Mouse (Mus musculus) heart, postnatal 0 days (tissue): ENCODE results near the gene Pllp. TPM values are rescaled to one million over a fixed set of nuclear protein-coding genes. Genes with fewer than 3 reads are reported as not detected.

Source experiments
- ATAC-seq: fragments of 200-750 bp; cut with Nextera tagmentation; 2 replicates; pipeline ENCODE4 v1.8.0; 2017; ENCODE audit warnings: low read depth, moderate number of reproducible peaks, moderate library complexity; ENCODE audit not compliant: insufficient read depth
- DNase-seq: peaks from one replicate; pipeline ENCODE4 v3.0.0-alpha.2; 2016; ENCODE audit warnings: low spot score
- H3K27ac ChIP-seq: fragments of 300-500 bp; sonication (generic); 2 replicates; pipeline ENCODE4 v1.5.1; 2014; ENCODE audit warnings: low read depth, mild to moderate bottlenecking
- H3K27me3 ChIP-seq: fragments of 300-500 bp; sonication (generic); 2 replicates; pipeline ENCODE4 v1.6.1; 2014; ENCODE audit warnings: low read length, mixed read lengths; ENCODE audit not compliant: control insufficient read depth, insufficient read depth
- H3K36me3 ChIP-seq: fragments of 300-500 bp; sonication (generic); replicated peaks from 2 replicates; pipeline ENCODE4 v1.6.1; 2014; ENCODE audit warnings: low read length, mixed read lengths; ENCODE audit not compliant: control insufficient read depth, insufficient read depth
- H3K4me1 ChIP-seq: fragments of 300-500 bp; sonication (generic); 2 replicates; pipeline ENCODE4 v1.6.1; 2014; ENCODE audit warnings: antibody characterized with exemption; ENCODE audit not compliant: control insufficient read depth, insufficient read depth
- H3K4me2 ChIP-seq: fragments of 300-500 bp; sonication (generic); 2 replicates; pipeline ENCODE4 v1.6.1; 2014; ENCODE audit warnings: low read depth, mild to moderate bottlenecking, low read length, moderate library complexity
- H3K4me3 ChIP-seq: fragments of 300-500 bp; sonication (generic); 2 replicates; pipeline ENCODE4 v1.5.1; 2014; ENCODE audit warnings: low read depth, low read length
- H3K9ac ChIP-seq: fragments of 300-500 bp; sonication (generic); replicated peaks from 2 replicates; pipeline ENCODE4 v1.6.1; 2014; ENCODE audit warnings: low read depth, low read length, mixed read lengths
- H3K9me3 ChIP-seq: fragments of 300-500 bp; sonication (generic); replicated peaks from 2 replicates; pipeline ENCODE4 v1.6.1; 2016; ENCODE audit warnings: low read length; ENCODE audit not compliant: control insufficient read depth
- CTCF ChIP-seq: IDR thresholded peaks from 2 replicates; pipeline ENCODE4 v1.5.1; 2016; ENCODE audit warnings: antibody characterized with exemption, control low read depth, low read depth
- EP300 ChIP-seq: IDR thresholded peaks from 2 replicates; pipeline ENCODE4 v1.6.1; 2016; ENCODE audit warnings: antibody characterized with exemption, low read depth
- WGBS: fragments of 180-500 bp; shearing (Covaris S2); extraction: QIAGEN DNeasy Blood & Tissue Kit; methylation state at CpG from one replicate; pipeline ENCODE4 v1.1.7; 2014; 5-methylcytosine and 5-hydroxymethylcytosine counted together
- polyA plus RNA-seq: library from polyadenylated mRNA; unstranded; fragments of >200 nt; fragmentation: Nextera tagmentation; extraction: Ambion mirVana; gene quantifications from 2 replicates; pipeline ENCODE4 v1.2.1, GENCODE M21; 2015
- total RNA-seq: library from RNA; depleted of rRNA; stranded (reverse); fragments of >200 nt; gene quantifications from 2 replicates; pipeline ENCODE4 v1.2.3, GENCODE M21; 2014; ENCODE audit warnings: low replicate concordance

Pllp gene
- total and polyA plus RNA-seq, 2 experiments from 2014 or later = 0.36 to 5.0 TPM

GRCm38 (mm10) chr8:94682732-94683524 lies 13.2 kb downstream of the Pllp start:
- no peak for TF ChIP-seq CTCF
- no peak for TF ChIP-seq EP300
- Histone ChIP-seq H3K9me3 (no peaks in the 10 kb centered on the region), H3K27ac (no peak overlapping the region), H3K9ac (no peak overlapping the region), H3K4me1 (no peaks in the 10 kb centered on the region), H3K4me2 (no peak overlapping the region), H3K27me3 (no peaks in the 10 kb centered on the region), H3K4me3 (no peak overlapping the region), H3K36me3 (no peaks in the 10 kb centered on the region)
- ATAC-seq (no peak), DNase-seq (no peak)
- WGBS = 72% methylated on average over 16 of the region's 16 CpGs

- H3K36me3 ChIP-seq = no peaks in the 10 kb centered on the region
- no peak overlapping the region for H3K4me2 ChIP-seq
- no peaks in the 10 kb centered on the region for H3K27me3 ChIP-seq
- 79% methylated on average over 3 of the region's 3 CpGs for WGBS
- H3K9me3 ChIP-seq = no peaks in the 10 kb centered on the region
- H3K9ac ChIP-seq = no peak overlapping the region
- DNase-seq (no peak), ATAC-seq (no peak)
- H3K4me3 ChIP-seq = no peak overlapping the region
- TF ChIP-seq EP300 (no peak), CTCF (no peak)
- H3K27ac ChIP-seq = no peak overlapping the region
- no peaks in the 10 kb centered on the region for H3K4me1 ChIP-seq
Measured at GRCm38 (mm10) chr8:94680414-94680813, 15.7 kb downstream of the Pllp start.

GRCm38 (mm10) chr8:94678582-94678981 lies 17.5 kb downstream of the Pllp start:
- H3K4me1 ChIP-seq = no peaks in the 10 kb centered on the region
- no peak for DNase-seq
- H3K4me3 ChIP-seq = no peak overlapping the region
- no peaks in the 10 kb centered on the region for H3K9me3 ChIP-seq
- H3K9ac ChIP-seq = no peak overlapping the region
- H3K27ac ChIP-seq = 0 out of 2 replicates have a peak overlapping the region, but pooled peaks have one; percentile 19
- H3K27me3 ChIP-seq = no peaks in the 10 kb centered on the region
- 53% methylated on average over 9 of the region's 9 CpGs for WGBS
- peaks cover 14% of the 10 kb centered on the region for H3K36me3 ChIP-seq
- no peak for ATAC-seq
- H3K4me2 ChIP-seq = no peak overlapping the region
- TF ChIP-seq EP300 (no peak), CTCF (no peak)

DNA sequence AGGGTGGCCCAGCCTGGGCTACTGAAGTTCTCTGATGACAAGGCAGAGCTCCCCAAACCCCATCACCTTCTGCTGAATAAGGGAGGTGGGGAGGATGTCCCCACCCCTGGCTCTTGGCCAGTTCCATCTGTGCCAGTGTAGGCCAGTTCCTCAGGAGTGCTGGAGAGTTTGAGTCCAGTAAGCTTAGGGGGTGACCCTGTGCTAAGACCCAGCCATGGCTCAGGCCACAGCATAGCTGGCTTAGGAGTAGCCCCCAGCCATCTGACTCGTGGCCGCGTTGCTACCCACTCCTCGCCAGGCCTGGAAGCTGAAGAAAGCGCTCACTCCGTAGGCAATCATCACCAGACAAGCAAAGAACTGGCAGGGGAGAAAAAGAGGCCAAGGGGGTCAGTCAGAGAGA lies 20.2 kb downstream of the Pllp start:
- 86% methylated on average over 6 of the region's 6 CpGs for WGBS
- no peak overlapping the region for H3K9ac ChIP-seq
- peaks cover 40% of the 10 kb centered on the region for H3K36me3 ChIP-seq
- no peak for TF ChIP-seq CTCF
- TF ChIP-seq EP300 = no peak
- ATAC-seq (no peak), DNase-seq (no peak)
- H3K27me3 ChIP-seq = no peaks in the 10 kb centered on the region
- no peaks in the 10 kb centered on the region for H3K9me3 ChIP-seq
- no peak overlapping the region for H3K27ac ChIP-seq
- no peak overlapping the region for H3K4me2 ChIP-seq
- no peaks in the 10 kb centered on the region for H3K4me1 ChIP-seq
- H3K4me3 ChIP-seq = no peak overlapping the region

DNA sequence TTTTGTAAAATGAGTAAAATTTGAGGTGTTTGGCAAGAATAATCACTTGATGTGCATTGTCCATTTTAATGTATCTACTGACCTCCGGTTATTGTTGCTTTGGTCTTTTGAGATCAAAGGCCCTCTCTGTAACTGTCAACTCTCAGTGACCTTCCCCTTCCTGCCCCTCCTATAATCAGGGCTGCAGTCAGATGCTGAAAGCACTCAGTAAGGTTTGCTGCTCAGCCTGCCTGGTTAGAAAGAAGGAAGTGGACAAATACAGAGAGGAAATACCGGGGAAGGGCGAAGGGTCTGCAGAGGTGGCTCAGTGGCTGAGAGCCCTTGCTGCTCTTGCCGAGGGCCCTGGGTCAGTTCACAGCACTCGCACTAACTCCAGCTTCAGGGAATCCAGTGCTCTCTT lies 21.7 kb downstream of the Pllp start:
- Histone ChIP-seq H3K4me3 (no peak overlapping the region), H3K9me3 (no peaks in the 10 kb centered on the region), H3K27ac (no peak overlapping the region), H3K27me3 (no peaks in the 10 kb centered on the region), H3K36me3 (peaks cover 53% of the 10 kb centered on the region), H3K9ac (no peak overlapping the region), H3K4me2 (no peak overlapping the region), H3K4me1 (no peaks in the 10 kb centered on the region)
- DNase-seq (no peak), ATAC-seq (no peak)
- no peak for TF ChIP-seq EP300
- TF ChIP-seq CTCF = no peak
- WGBS = 77% methylated on average over 5 of the region's 5 CpGs
